Mouse (Mus musculus) testis, adult 2 months (tissue): Measurements from ENCODE around the gene Smr2.

Experiments used
- CTCF ChIP-seq: fragments of 200-500 bp; IDR thresholded peaks from 2 replicates; pipeline ENCODE4 v1.5.1; 2012; ENCODE audit warnings: low read depth, mild to moderate bottlenecking, inconsistent platforms, low read length, moderate library complexity; ENCODE audit not compliant: control insufficient read depth, insufficient read depth, insufficient replicate concordance
- POLR2A ChIP-seq: fragments of 200-500 bp; IDR thresholded peaks from 2 replicates; pipeline ENCODE4 v1.6.1; 2012; ENCODE audit warnings: low read depth, mild to moderate bottlenecking, inconsistent platforms, low read length, moderate library complexity; ENCODE audit not compliant: control insufficient read depth

DNA sequence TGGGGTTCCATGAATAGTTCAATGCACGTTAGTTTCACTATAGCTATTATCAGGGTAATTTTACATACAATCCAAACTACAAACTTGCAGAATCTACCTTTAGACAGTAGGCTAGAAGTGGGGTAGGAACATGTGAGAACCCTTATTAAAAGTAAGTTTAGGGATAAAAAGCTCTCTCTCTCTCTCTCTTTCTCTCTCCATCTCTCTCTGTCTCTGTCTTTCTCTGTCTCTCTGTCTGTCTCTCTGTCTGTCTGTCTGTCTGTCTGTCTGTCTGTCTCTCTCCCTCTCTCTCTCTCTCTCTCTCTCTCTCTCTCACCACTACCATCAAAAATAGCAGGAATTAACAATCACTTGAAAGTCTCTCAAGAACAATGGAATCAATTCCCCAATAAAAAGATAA, 25.1 kb downstream of the Smr2 start, which contains the start of gene Gm11116:
- TF ChIP-seq CTCF (no peak), POLR2A (no peak)
